Mouse (Mus musculus) cerebellum, postnatal 4 days (tissue): ENCODE data around the gene Ifna1.
"Not testable (repeated sequence)": the region's sequence is repeated elsewhere in the genome, so short reads cannot be mapped to it uniquely, and the experiment has no call there.

Source experiments
- DNase-seq, 2 experiments: peaks; one replicate each; pipeline ENCODE4 v3.0.0; 2022; ENCODE audit warnings: low spot score in 2 of 2, mixed read lengths in 1 of 2

Gene Ifna1

DNA sequence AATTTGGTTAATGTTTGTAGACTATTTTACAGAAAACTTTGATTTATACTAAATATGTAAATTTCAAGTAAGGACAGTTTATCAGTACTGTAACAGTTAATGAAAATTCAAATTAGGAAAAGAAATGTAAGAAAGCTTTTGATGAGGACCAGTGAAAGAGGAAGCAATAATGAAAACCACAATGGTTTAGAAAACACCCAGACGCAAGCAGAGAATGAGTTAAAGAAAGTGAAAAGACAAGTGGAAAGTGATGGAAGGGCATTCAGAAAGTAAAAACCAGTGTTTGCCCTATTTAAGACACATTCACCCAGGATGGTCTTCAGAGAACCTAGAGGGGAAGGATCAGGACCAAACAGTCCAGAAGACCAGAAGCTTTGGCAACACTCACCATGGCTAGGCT lies at the start of gene Ifna1:
Ifna1 (plus strand) TSS at position 390 of the 400 bp plus-strand sequence.
- DNase-seq = no peak

DNA sequence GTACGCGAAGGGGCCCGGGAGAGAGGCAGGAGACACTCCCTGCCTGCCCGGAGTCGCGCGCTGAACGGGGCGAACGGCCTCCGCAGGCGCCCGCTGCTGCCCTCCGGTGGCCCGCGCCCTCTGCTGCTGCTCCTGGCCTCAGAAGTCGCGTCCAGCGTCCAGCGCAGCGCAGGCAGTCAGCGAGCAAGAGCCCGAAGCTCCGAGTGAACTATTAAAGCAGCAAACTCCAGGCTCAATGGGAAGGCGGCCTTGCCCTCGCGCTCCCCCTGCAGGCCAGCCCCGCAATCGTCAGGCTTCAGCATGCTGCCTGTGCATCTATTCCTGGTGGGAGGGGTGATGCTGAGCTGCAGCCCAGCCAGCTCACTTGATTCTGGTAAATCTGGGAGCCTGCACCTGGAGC lies 46.9 kb upstream of the Ifna1 start, which contains the start of gene Gm13287:
Gm13287 (plus strand) TSS at position 301 of the 400 bp plus-strand sequence.
- not testable (repeated sequence) for DNase-seq

DNA sequence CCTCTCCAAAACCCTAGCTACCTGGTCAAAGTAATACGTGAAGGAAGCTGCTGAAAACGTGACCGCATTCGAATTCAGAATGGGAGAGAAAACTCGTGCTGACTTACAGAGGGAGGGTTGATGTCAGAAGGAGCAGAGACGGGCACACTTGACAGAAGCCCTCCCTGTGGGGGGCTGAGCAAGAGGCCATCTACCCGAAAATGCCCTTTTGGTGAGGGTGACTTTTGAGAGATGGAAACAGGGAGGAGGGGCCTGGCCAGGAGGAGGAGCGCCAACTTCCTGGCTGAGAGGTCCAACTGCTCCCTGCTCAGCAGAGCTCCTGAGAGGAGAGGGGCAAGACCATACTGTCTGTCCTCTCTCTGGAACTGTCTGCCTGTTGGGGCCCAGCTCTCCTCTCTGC lies 44.7 kb upstream of the Ifna1 start, which contains the start of gene Gm13288:
Gm13288 (plus strand) TSS at position 301 of the 400 bp plus-strand sequence.
- DNase-seq = not testable (repeated sequence)

DNA sequence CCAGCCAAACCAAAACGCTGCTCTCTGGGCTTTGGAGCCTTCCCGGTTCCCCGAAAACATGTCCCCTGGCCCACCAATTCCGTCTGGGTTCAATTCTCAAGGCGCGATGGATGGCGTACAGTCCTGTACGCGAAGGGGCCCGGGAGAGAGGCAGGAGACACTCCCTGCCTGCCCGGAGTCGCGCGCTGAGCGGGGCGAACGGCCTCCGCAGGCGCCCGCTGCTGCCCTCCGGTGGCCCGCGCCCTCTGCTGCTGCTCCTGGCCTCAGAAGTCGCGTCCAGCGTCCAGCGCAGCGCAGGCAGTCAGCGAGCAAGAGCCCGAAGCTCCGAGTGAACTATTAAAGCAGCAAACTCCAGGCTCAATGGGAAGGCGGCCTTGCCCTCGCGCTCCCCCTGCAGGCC lies 44.1 kb upstream of the Ifna1 start:
- peak in 1 of 2 experiments; percentile 7 for DNase-seq

DNA sequence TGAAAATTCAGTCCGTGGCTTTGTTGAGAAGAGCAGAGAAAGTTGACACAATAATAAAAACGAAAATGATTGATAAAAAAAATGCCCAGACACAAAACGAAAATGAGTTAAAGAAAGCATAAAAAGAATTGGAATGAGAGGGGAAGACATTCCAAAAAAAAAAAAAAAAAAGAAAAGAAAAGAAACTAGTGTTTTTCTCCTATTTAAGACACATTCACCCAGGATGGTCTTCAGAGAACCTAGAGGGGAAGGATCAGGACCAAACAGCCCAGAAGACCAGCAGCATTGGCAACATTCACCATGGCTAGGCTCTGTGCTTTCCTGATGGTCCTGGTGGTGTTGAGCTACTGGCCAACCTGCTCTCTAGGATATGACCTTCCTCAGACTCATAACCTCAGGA lies 34.0 kb upstream of the Ifna1 start, which contains the start of gene Ifna7:
Ifna7 (plus strand) TSS at position 301 of the 400 bp plus-strand sequence.
- DNase-seq = no peak

DNA sequence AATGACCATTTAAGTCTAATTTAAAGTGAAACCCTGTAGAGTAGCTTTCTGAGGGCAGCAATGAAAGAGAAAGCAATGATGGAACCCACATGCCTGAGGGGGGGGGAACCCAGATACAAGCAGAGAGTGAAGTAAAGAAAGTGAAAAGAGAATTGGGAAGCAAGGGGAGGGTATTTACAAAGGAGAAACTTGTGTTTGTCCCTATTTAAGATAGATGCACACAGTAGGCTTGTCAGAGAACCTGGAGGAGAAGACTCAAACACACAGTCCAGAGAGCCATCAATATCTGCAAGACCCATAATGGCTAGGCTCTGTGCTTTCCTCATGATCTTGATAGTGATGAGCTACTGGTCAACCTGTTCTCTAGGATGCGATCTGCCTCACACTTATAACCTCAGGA lies 30.2 kb upstream of the Ifna1 start, which contains the start of gene Ifna11:
Ifna11 (plus strand) TSS at position 301 of the 400 bp plus-strand sequence.
- DNase-seq = no peak

DNA sequence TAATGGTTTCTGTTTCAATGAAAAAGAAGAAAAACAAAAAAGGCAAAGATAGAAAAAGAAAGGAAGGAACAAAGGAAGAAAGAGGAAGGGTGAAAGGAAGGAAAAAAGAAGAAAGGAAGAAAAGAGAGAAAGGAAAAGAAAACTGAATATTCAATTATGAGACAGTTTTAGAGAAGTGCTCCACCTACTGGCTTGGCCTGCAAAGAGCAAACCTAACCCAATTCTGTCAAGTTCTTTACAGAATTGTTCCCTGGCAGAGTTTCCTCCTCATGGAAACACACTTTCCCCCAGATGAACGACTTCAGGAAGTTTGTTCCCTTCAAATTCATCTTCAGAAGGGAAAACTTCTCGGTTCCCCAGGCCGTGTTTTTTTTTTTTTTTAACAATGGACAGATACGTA lies 26.9 kb upstream of the Ifna1 start:
- peak in 1 of 2 experiments; percentile 8 for DNase-seq

DNA sequence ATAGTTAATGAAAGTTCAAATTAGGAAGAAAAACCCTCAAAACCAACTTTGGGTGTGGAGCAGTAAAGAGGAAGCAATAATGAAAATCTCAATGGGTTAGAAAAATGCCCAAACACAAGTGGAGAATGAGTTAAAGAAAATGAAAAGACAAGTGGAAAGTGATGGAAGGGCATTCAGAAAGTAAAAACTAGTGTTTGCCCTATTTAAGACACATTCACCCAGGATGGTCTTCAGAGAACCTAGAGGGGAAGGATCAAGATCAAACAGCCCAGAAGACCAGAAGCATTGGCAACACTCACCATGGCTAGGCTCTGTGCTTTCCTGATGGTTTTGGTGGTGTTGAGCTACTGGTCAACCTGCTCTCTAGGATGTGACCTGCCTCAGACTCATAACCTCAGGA lies 22.8 kb upstream of the Ifna1 start, which contains the start of gene Ifna6:
Ifna6 (plus strand) TSS at position 301 of the 400 bp plus-strand sequence.
- not testable (repeated sequence) for DNase-seq

DNA sequence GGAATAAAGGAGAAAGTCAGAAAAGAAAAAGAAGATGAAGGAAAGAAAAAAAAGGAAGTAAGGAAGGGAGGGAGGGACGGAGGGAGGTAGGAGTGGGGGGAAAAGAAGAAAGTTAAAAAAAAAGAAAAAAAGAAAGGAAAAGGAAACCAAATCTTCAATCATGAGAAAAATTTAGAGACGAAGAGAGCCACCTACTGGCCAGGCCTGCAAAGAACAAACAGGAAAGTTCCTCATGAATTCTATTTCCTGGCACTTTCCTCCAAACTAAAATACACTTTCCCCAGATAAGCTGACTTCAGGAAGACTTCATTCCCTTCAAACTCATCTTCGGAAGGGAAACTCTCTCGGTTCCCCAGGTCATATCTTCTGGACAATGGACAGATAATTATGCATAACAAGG lies 19.4 kb upstream of the Ifna1 start:
- DNase-seq = peak in 1 of 2 experiments; percentile 17

DNA sequence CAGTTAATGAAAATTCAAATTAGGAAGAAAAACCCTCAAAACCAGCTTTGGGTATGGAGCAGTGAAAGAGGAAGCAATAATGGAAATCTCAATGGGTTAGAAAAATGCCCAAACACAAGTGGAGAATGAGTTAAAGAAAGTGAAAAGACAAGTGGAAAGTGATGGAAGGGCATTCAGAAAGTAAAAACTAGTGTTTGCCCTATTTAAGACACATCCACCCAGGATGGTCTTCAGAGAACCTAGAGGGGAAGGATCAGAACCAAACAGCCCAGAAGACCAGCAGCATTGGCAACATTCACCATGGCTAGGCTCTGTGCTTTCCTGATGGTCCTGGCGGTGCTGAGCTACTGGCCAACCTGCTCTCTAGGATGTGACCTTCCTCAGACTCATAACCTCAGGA lies 14.7 kb upstream of the Ifna1 start, which contains the start of gene Ifna5:
Ifna5 (plus strand) TSS at position 301 of the 400 bp plus-strand sequence.
- DNase-seq = not testable (repeated sequence)

DNA sequence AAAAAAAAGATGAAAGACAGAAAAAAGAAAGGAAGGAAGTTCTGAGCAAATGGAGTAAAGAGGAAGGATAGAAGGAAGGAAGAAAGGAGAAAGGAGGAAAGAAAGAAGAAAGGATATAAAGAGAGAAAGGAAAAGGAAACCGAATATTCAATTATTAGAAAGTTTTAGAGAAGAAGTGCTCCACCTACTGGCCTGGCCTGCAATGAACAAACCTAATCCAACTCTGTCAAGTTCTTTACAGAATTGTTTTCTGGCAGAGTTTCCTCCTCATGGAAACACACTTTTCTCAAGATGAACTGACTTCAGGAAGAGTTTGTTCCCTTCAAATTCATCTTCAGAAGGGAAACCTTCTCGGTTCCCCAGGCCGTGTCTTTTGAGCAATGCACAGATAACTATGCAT lies 11.1 kb upstream of the Ifna1 start:
- no peak for DNase-seq

DNA sequence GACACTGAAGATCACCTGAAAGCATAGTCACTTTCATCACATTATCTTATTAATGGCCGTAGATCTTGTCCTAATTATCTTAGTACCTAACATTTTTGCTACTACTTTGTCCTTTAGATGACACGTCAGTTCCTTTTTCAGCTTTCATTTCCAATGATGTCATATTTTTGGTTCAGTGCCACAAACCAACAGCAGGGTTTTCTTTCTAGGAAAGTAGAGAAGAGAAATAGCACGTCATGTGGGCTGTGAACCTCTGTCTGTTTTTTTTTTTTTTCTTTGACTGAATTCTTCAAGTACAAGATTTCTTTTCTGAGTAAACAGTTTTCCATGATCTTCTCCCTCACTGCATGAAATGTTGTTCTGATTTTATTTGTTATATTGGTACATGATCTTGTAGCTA lies 9.8 kb upstream of the Ifna1 start:
- DNase-seq = no peak

DNA sequence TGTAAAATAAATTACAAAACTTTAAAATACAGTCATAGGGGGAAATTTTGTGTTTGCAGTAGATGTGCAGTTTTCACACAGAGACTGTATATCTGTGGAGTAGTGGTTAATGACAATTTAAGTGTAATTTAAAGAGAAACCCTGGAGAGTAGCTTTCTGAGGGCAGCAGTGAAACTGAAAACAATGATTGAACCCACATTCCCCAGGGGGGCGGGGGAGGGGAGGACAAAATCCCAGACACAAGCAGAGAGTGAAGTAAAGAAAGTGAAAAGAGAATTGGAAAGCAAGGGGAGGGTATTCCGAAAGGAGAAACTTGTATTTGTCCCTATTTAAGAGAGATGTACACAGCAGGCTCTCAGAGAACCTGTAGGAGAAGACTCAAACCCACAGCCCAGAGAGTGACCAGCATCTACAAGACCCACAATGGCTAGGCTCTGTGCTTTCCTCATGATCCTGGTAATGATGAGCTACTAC lies 8.4 kb upstream of the Ifna1 start, which contains the start of gene Ifna4:
Ifna4 (plus strand) TSS at position 424 of the 474 bp plus-strand sequence.
- DNase-seq = no peak

DNA sequence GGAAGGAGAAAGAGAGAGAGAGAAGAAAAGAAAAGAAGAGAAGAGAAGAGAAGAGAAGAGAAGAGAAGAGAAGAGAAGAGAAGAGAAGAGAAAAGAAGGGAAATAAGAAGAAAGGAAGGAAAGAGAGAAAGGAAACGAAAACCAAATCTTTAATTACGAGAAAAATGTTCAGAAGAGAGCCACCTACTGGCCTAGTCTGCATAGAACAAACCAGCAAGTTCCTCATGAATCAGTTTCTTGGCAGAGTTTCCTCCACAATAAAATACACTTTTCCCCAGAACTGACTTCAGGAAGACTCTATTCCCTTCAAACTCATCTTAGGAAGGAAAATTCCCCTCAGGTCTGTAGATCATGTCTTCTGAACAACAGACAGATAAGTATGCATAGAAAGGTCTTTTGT lies 4.6 kb upstream of the Ifna1 start:
- DNase-seq = no peak

DNA sequence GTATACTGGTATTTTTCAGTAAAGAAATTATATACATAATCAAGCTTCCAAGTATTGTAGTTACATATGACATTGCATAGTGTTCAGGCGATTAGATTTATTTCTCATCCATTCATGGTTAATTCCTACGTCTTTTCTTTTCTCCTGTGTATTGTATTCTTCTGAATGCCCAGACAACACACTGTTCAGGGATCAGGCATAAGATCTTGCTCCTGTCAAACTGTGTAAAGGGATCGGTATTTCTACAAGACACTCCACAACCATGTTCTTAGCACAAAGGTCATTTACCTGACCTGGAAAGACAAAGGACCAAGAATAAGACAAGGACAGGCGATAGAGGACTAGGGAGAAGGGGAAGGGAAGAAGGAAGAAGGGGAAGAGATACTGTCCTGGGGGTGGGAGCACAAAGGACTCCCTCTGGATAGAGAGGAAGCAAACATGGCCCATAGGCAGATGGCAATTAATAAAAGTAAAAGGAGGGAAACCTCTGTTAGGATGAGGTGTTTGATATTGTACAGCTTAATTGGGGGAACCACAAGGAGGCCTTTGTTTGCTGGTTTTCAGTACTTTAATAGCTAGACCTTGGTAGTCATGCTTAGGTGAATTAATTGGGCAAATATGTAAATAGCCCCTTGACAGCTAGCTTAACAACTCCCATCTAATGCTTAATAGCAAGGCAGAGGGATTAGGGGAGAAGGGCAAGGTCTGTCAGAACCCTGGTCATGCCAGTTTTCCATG lies 1.3 kb downstream of the Ifna1 start:
- DNase-seq = no peak

DNA sequence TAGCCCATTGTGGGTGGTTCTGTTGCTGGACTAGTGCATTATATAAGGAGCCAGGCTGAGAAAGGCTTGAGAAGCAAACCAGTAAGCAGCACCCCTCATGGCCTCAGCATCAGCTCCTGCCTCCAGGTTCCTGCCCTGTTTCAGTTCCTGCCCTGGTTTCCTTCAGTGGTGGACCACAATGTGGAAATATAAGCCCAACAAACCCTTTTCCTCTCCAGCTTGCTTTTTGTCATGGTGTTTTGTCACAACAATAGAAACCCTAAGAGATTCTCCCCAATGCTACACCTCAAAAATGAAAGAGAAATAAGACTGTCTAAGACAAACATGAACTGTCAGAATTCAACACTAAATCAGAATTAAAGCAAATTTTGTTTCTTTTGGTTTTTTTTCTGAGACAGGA lies 9.3 kb downstream of the Ifna1 start:
- DNase-seq = no peak

DNA sequence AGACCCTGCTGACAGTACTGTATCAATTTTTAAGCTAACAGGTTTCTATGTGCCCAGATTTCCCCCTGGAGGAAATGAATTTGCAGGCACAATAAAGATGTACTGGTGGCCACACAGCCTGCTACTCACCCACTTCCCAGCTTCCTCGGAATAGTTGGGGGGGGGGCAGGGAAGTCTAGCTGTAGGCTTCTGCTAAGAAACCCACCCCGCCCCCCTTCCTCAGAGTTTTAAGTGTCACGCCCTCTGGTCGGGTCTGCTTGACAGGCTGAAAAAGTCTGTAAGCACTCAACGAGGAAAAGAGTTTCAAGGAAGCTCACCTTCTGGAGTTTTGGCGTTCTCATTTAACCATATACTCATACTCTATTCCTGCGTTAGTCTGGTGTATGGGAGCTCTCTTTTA lies 13.4 kb downstream of the Ifna1 start:
- DNase-seq = no peak

DNA sequence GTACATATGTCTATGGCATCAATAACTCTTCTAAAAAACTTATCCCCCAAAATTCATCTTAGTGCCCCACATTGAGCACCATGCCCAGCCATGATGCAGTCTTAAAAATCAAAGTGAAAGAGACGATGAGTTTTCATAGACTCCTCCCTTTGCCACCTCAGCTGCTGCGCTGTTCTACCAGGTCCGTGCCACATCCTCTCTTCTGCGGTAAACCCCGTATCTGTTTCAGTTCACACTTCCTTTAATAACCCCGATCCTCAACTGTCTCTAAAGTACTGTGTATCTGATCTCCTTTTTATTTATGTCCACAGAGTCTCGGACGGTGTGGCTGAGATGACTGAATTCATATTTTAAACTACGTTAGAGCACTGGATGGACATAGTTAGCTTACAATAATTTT lies 14.7 kb downstream of the Ifna1 start:
- no peak for DNase-seq

DNA sequence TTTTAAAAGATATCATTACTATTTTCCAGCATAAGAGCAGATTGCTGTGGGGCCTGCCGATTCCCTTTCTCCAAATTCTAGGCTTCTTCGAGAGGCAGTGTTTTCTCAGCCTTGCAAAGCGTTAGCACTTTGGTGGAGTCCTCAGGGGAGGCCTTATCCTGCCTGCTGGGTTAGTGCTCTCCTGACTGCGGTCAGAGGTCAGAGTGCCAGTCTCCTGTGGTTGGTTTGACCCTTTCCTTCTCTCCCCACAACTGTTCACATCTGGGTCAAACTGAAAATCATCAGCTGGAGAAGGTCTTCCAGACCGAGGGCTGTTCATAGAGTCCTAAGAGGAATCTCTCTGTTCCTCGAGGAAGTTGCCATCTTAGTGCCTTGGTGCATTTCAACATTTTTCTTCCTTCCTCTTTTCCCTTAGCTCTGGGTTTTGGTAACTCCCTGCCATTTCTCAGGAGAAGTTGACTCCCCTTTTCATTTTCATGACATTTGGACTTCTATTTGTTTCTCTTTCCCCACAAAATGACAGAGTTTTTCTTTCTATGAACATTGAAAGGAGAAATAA lies 15.2 kb downstream of the Ifna1 start:
- no peak for DNase-seq

DNA sequence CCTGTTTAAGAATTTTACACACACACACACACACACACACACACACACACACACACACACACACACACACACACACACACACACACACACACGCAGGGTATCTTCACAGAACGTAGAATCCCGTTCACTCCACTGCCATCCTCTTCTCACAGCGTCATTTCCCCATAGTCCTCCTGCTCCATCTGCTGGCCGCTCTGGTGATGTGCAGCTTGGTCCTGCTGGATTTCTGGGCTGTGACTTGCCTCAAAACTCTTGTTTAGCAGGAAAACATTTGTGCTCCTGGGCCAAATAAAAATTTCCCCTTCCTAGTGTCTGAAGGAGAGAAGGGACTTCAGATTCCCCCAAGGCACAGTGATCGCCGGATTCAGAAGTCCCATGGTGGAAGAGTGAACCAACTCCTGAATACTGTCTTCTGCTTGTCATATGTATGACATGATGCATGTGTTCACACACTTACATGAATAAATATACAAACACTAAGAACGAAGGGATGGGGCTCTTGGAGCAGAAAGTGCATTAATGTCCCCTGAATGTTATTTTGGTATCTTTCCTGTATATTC lies 17.6 kb downstream of the Ifna1 start:
- DNase-seq = peak; percentile 72 to 80

DNA sequence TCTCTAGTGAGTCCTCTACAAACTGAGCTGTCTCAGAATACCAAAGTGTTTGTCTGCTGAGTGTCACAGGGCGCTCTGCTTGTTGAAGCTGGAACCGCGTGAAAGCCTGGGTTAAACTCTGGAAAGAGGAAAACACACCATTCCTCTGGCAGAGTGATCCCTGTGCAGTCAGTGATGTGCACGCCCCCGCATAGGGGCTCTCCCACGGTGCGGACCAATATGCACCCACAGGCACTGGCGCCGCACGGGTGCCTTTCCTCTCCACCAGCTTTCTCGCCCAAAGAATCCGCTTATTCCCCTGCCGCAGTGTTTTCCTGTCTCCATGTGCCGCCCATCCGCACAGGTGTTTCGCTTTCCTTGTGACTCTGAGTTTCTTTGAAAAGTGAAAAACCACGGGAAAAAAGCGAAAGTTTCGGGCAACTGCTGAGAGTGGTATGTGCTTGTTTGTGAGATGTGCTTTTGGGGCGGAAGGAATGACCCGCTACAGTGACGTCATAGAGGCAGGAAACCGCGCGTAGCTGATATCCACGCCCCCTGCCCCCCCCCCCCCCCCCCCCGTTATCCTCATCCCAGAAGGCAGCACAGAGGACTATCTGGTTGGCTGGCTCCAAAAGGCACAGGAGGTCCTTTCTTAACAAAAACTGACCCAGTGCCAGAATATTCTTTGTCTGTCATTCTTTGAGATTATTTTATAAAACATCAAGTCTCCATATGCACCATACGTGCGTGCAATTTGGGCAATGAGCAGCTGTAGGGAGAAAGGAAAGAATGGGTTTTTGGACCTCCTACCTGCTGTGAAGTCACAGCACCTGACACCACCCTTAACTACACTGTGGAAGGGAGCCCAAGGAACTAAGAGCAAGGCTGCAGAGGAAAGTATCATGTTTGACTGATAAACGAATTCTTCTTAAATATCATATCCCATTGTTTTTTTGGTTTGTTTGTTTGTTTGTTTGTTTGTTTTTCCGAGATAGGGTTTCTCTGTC lies 18.3 kb downstream of the Ifna1 start:
- DNase-seq = peak in 1 of 2 experiments; percentile 22
